Mouse (Mus musculus) myocyte (in vitro differentiated cells): ENCODE measurements around the gene Snx1.

Experiments
- CEBPB ChIP-seq: IDR thresholded peaks from 2 replicates; pipeline ENCODE4 v1.6.1; 2011; ENCODE audit warnings: mild to moderate bottlenecking, moderate library complexity; ENCODE audit not compliant: poor library complexity, insufficient read depth, severe bottlenecking
- E2F4 ChIP-seq: IDR thresholded peaks from one replicate; pipeline ENCODE4 v1.6.1; 2011; ENCODE audit warnings: mild to moderate bottlenecking, control low read depth, moderate library complexity; ENCODE audit not compliant: insufficient read depth
- MAX ChIP-seq: IDR thresholded peaks from one replicate; pipeline ENCODE4 v1.6.1; 2011; ENCODE audit warnings: low read depth, mild to moderate bottlenecking, control low read depth
- MYOD1 ChIP-seq, 3 experiments: IDR thresholded peaks; one replicate each; pipeline ENCODE4 v1.6.1; 2011; ENCODE audit warnings: control low read depth in 2 of 3, low read depth in 2 of 3, mild to moderate bottlenecking in 2 of 3, moderate library complexity in 1 of 3; ENCODE audit not compliant: insufficient read length in 2 of 3, control insufficient read depth in 1 of 3
- MYOG ChIP-seq, 3 experiments: IDR thresholded peaks; one replicate each; pipeline ENCODE4 v1.6.1; 2011; ENCODE audit warnings: control low read depth in 2 of 3, low read depth in 2 of 3, mild to moderate bottlenecking in 2 of 3; ENCODE audit not compliant: insufficient read length in 2 of 3, control insufficient read depth in 1 of 3, insufficient read depth in 1 of 3
- POLR2A ChIP-seq: IDR thresholded peaks from one replicate; pipeline ENCODE4 v1.6.1; 2011; ENCODE audit warnings: low read depth, mild to moderate bottlenecking, control low read depth, moderate library complexity; ENCODE audit not compliant: insufficient read length
- POLR2AphosphoS2 ChIP-seq: IDR thresholded peaks from one replicate; pipeline ENCODE4 v1.6.1; 2011; ENCODE audit warnings: low read depth, control low read depth; ENCODE audit not compliant: insufficient read length
- TCF12 ChIP-seq: IDR thresholded peaks from one replicate; pipeline ENCODE4 v1.6.1; 2011; ENCODE audit warnings: mild to moderate bottlenecking, control low read depth; ENCODE audit not compliant: poor library complexity, insufficient read depth, severe bottlenecking
- TCF3 ChIP-seq: IDR thresholded peaks from one replicate; pipeline ENCODE4 v1.6.1; 2011; ENCODE audit warnings: low read depth, control low read depth; ENCODE audit not compliant: insufficient read length
- USF1 ChIP-seq: IDR thresholded peaks from one replicate; pipeline ENCODE4 v1.6.1; 2011; ENCODE audit warnings: low read depth, mild to moderate bottlenecking, control low read depth, moderate library complexity

DNA sequence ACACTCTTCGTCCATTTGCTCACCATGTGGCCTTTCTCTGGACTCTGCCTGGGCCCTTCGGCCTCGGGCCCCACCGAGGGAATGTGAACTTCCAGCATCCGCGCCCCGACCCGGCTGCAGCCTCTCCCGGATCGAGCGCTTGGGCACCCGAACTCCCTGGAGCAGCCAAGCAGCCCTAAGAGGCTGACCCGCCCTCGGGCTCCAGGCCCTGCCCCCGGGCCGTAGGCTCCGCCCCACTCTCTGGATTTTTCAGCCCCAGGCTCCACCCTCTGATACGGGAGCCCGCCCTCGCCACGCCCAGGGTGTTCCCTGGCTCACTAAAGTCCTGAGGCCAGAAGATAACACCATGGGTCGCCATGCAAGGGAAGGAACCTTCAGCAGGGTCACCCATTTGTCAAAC, 56.8 kb downstream of the Snx1 start, which contains the start of gene Snx22:
- TF ChIP-seq POLR2AphosphoS2 (no peak), USF1 (no peak), CEBPB (no peak), MAX (no peak), POLR2A (no peak), E2F4 (no peak), MYOG (IDR thresholded peaks at IDR 0.05; ENCODE audit: control insufficient read depth in 1 of 3, insufficient read depth in 1 of 3, insufficient read length in 2 of 3, low read depth in 2 of 3) (no peak), TCF12 (no peak), MYOD1 (IDR thresholded peaks at IDR 0.05; ENCODE audit: control insufficient read depth in 1 of 3, insufficient read length in 2 of 3, low read depth in 2 of 3) (no peak), TCF3 (no peak)
